Mouse (Mus musculus) embryonic fibroblast, embryonic 13.5 days (primary cell): ENCODE data around the gene H60b.
"Not testable (repeated sequence)": the region's sequence is repeated elsewhere in the genome, so short reads cannot be mapped to it uniquely, and the experiment has no call there.

ENCODE experiments used
- CTCF ChIP-seq: IDR thresholded peaks from 2 replicates; pipeline ENCODE4 v1.5.1; 2011; ENCODE audit warnings: mild to moderate bottlenecking, control low read depth, low read length, moderate library complexity, borderline replicate concordance; ENCODE audit not compliant: insufficient read depth
- POLR2A ChIP-seq: IDR thresholded peaks from 2 replicates; pipeline ENCODE4 v1.6.1; 2011; ENCODE audit warnings: low read depth, mild to moderate bottlenecking, control low read depth, low read length, moderate library complexity

DNA sequence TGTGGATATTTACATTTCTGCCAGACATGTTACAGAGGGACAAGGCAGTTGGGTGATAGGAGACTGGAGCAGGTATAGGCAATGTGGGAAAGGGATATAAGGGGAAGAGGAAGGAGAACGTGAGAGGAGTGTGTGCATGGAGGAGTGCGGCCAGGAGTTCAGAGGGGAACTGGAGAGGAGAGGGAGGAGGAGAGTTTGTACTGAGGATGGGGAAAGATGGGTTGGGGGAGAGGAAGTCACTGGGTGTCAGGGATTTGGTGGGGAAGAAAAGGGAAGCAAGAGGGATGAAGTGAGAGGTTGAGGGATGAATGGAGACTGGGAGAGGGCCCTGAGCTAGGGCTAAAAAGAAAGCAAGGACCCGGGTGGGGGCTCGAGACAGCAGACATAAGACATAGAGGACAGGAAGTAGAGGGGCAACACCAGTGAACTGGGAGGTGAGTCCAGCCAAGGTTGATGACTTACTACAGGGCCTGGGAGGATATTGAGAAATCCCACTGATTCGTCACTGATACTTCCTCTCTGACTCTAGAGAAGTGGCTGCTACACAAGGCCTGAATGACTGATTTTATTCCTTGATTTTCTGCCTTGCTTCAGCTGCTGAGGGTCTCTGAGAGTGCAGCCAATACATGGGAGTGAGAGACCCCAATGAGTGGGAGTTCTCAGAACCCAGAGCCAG, 7.1 kb downstream of the H60b start:
- not testable (repeated sequence) for TF ChIP-seq CTCF, POLR2A
